Mouse (Mus musculus) hematopoietic stem cell, adult 5-6 weeks (primary cell): ENCODE measurements at regions not wholly inside any gene's neighbourhood (a gene's known extent, or its start where the extent isn't known, plus 50 kb on each side); places are given as distances from the start of the nearest gene placed in this dataset.

Experiments used
- ATAC-seq, 2 experiments: fragments of 125-278 bp in 1 of 2; replicated peaks in 1 of 2; 2 replicates each; pipeline ENCODE4 v1.8.0; 2016 to 2017; ENCODE audit warnings: inconsistent platforms in 2 of 2, mild to moderate bottlenecking in 2 of 2, moderate number of reproducible peaks in 2 of 2, low read depth in 1 of 2, moderate TSS enrichment in 1 of 2; ENCODE audit not compliant: low FRiP score in 2 of 2, poor library complexity in 2 of 2, severe bottlenecking in 2 of 2, insufficient read depth in 1 of 2, low TSS enrichment in 1 of 2

GRCm38 (mm10) chr2:133020173-133020837, 74.6 kb upstream of the Fermt1 start:
- ATAC-seq: peak; percentile 65 to 77; a peak in 2 of 4 replicates

GRCm38 (mm10) chr2:133021244-133021643, 75.5 kb upstream of the Fermt1 start:
- ATAC-seq: peak in 1 of 2 experiments; percentile 72; a peak in 2 of 4 replicates

- ATAC-seq: no peak
Measured at GRCm38 (mm10) chr2:133027038-133027437, 81.3 kb upstream of the Fermt1 start.

GRCm38 (mm10) chr2:133035421-133035820, 89.7 kb upstream of the Fermt1 start:
- ATAC-seq: no peak

- no peak for ATAC-seq
Measured at GRCm38 (mm10) chr2:133040708-133041107, 95.0 kb upstream of the Fermt1 start.

DNA sequence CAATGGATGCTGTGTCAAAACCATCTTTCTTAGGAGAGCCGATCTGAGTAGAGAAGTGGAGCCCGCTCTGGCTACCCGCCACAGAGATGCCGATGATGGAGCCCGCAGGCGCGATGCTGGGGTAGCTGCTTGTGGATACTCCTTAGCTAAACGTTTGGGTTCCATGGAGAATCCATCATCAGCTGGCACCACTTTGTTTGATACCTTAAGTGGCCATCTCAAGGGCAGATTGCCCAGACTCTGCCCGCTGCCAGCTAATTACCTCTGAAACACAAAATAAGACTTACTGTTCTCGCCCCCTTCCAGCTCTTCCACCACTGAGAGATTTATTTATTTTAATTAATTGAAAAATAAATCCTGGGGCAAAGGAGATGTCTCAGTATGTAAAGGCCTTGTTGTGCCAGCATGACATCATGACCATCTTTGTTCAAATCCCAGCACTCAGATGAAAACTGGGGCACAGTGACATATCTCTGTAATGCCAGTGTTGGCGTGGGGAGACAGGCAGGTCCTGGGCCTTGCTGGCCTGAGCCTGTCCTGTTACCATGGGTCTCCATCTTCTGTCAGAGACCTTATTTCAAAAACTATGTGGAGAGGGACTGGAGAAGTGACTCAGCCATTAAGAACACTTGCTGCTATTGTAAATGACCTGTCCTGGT, 132.1 kb upstream of the Fermt1 start:
- ATAC-seq: no peak

- ATAC-seq: no peak
Measured at GRCm38 (mm10) chr2:133090976-133091375, 145.3 kb upstream of the Fermt1 start.

GRCm38 (mm10) chr2:133113642-133114041, 167.9 kb upstream of the Fermt1 start:
- ATAC-seq: peak; percentile 78 to 81

DNA sequence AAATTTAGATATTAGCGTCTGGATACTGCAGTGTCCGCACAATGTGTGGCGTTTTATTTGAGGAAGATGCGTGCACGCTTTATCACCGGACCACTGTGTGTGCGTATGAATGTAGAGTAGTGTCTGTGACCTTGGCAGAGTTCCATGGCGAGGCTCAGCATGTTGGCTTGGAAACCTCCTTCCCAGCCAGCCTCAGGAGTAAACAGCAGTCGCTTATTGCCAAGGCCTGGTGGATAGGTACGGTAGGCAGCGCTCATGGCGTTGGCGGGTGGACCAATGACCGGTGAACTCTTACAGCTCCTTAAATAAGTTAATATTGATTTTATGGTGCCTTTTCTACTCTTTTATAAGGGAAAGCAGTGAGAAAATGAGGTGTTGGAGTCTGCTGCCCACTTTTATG, 172.9 kb upstream of the Fermt1 start:
- no peak for ATAC-seq

- no peak for ATAC-seq
Measured at GRCm38 (mm10) chr2:133125212-133125801, 179.6 kb upstream of the Fermt1 start.

DNA sequence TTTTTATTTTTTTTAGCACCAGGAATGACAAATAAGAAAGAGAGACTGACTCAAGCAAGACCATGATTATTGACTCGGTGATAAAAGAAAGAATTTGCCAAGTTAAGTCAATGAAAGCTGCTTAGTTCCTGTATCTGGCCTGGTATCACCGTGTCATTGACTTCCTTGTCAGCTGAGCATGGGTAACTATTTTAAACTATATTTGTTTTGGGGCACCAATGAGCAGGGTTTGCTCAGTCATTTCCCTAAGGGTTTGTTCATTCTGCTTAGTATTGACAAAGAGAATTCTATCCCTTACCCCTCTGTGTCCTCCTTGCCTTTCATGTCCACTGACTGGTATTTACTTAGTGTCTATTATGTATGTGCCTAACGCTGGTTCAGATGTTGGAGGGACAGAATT, 189.2 kb upstream of the Fermt1 start:
- ATAC-seq: peak; percentile 60 to 69

GRCm38 (mm10) chr2:133138877-133139276, 193.2 kb upstream of the Fermt1 start:
- no peak for ATAC-seq

- no peak for ATAC-seq
Measured at GRCm38 (mm10) chr2:133141341-133142035, 195.8 kb upstream of the Fermt1 start.

DNA sequence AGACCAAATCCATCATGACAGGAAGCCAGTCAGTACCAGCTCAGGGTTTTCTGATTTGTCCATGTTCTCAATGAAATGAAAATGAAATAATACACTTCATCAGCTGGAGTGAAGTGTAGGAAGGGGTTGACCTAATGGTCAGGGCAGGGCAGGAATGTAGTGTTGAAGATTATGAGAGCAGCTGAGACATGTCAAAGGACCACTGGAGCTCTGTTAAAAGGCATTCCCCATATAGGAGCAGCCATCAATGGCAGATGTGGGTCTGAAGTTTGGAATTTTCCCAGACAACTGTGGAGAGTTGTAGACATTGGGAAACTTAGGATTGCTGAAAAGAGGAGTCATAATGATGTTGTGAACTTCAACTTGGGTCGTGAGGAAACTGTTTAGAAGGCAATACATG, 206.8 kb upstream of the Fermt1 start:
- ATAC-seq: no peak

GRCm38 (mm10) chr2:133156537-133156936, 210.8 kb upstream of the Fermt1 start:
- ATAC-seq: no peak

GRCm38 (mm10) chr2:133158206-133158605, 212.5 kb upstream of the Fermt1 start:
- ATAC-seq: no peak

DNA sequence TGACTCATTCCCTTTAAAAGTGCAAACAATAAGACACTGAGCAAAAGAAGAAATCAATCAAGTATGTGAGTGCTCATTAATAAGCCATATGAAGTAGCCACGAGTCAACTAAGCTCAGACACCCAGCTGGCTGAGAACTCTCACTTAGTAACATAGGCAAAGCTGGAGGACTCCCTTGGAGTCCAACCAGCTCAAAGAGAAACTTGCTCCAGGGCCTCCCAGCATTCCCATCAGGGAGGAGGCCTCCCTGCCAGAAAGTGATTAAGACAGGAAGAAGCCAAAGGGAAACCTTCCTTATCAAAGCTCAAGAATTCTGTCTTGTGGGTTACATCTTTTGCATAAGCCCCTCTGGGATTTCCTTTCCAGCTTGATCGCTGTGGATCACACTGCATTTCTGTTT, 213.7 kb upstream of the Fermt1 start:
- no peak for ATAC-seq

DNA sequence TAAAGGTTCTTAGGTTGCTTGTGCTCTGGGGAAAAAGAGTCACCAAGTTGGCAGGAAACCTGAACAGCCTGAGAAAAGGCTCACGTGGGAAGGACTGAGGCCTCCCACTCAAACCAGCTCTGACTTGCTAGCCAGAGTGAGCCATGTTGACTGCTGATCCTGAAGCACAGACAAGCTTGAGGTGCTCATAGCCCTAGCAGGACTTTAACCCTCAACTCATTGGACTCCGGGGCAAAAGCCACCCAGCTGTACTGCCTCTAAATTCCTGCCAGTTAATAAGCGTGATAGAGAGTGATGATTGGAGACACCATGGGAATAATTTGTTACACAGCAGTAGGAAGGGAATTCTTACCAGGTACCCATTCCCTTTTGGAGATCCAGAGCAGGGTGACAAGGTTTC, 230.7 kb upstream of the Fermt1 start:
- ATAC-seq: no peak
